Mouse (Mus musculus) brain, embryonic 14.5 days (tissue): ENCODE measurements at regions not wholly inside any gene's neighbourhood (a gene's known extent, or its start where the extent isn't known, plus 50 kb on each side); places are given as distances from the start of the nearest gene placed in this dataset.

ENCODE experiments used
- CTCF ChIP-seq: fragments of 200-500 bp; IDR thresholded peaks from 2 replicates; pipeline ENCODE4 v1.5.1; 2012; ENCODE audit warnings: inconsistent platforms, mild to moderate bottlenecking, moderate library complexity, borderline replicate concordance; ENCODE audit not compliant: insufficient read depth, insufficient read length; ENCODE audit errors: extremely low read depth
- POLR2A ChIP-seq: fragments of 200-500 bp; IDR thresholded peaks from 2 replicates; pipeline ENCODE4 v1.6.1; 2012; ENCODE audit warnings: mild to moderate bottlenecking, inconsistent platforms, borderline replicate concordance; ENCODE audit not compliant: poor library complexity, insufficient read depth, insufficient read length, severe bottlenecking; ENCODE audit errors: extremely low read depth

GRCm38 (mm10) chr12:40906807-40907206 is 117.1 kb upstream of the Immp2l start:
- no peak for TF ChIP-seq CTCF
- no peak for TF ChIP-seq POLR2A
